Mouse (Mus musculus): Measurements from ENCODE around the gene 4833420G17Rik.
A peak's percentile ranks its signal among the peaks of the same experiment; 100 is the strongest.
"Not testable (repeated sequence)": the region's sequence is repeated elsewhere in the genome, so short reads cannot be mapped to it uniquely, and the experiment has no call there.

4833420G17Rik gene

GRCm38 (mm10) chr13:119462596-119463560 is at the start of gene 4833420G17Rik:
4833420G17Rik (plus strand) TSS chr13:119462768.
- DNase-seq = peak; percentile 82

GRCm38 (mm10) chr13:119413026-119413425 is 49.5 kb upstream of the 4833420G17Rik start:
- no peak for DNase-seq

- DNase-seq = no peak
Observed at GRCm38 (mm10) chr13:119418479-119418878, 44.1 kb upstream of the 4833420G17Rik start.

GRCm38 (mm10) chr13:119430164-119430563 is 32.4 kb upstream of the 4833420G17Rik start:
- no peak for DNase-seq

GRCm38 (mm10) chr13:119432041-119432440 is 30.5 kb upstream of the 4833420G17Rik start:
- no peak for DNase-seq

- no peak for DNase-seq
Observed at GRCm38 (mm10) chr13:119434359-119434758, 28.2 kb upstream of the 4833420G17Rik start.

- DNase-seq = no peak
Observed at GRCm38 (mm10) chr13:119442244-119442643, 20.3 kb upstream of the 4833420G17Rik start.

- DNase-seq = no peak
Observed at GRCm38 (mm10) chr13:119453563-119453962, 9.0 kb upstream of the 4833420G17Rik start.

GRCm38 (mm10) chr13:119455082-119455481 is 7.5 kb upstream of the 4833420G17Rik start:
- DNase-seq = no peak

GRCm38 (mm10) chr13:119456342-119456741 is 6.2 kb upstream of the 4833420G17Rik start:
- no peak for DNase-seq

- no peak for DNase-seq
Observed at GRCm38 (mm10) chr13:119461900-119462595, 520 bp upstream of the 4833420G17Rik start.

- DNase-seq = no peak
Observed at GRCm38 (mm10) chr13:119476631-119477030, 14.1 kb downstream of the 4833420G17Rik start.

- no peak for DNase-seq
Observed at GRCm38 (mm10) chr13:119477789-119478188, 15.2 kb downstream of the 4833420G17Rik start.

GRCm38 (mm10) chr13:119487354-119487753 is 24.8 kb downstream of the 4833420G17Rik start:
- no peak for DNase-seq

- peak; percentile 77 for DNase-seq
Observed at GRCm38 (mm10) chr13:119487880-119488580, 25.5 kb downstream of the 4833420G17Rik start, which contains the start of the genes Tmem267 and 3110070M22Rik. Tmem267 (plus strand) TSS chr13:119488039. 3110070M22Rik (minus strand) TSS chr13:119488383.

GRCm38 (mm10) chr13:119492083-119492482 is 29.5 kb downstream of the 4833420G17Rik start:
- not testable (repeated sequence) for DNase-seq

GRCm38 (mm10) chr13:119494938-119495337 is 32.4 kb downstream of the 4833420G17Rik start:
- not testable (repeated sequence) for DNase-seq
